Mouse (Mus musculus) c-Kit-positive CD71-positive TER-119-positive erythroid progenitor cells, embryonic 14.5 days (primary cell): ENCODE results near the gene Chchd4.

ENCODE experiments used
- DNase-seq: peaks from one replicate; pipeline ENCODE4 v3.0.0-alpha.2; 2013; ENCODE audit warnings: low spot score

Chchd4 gene

GRCm38 (mm10) chr6:91472868-91473804 lies at the start of gene Chchd4, which contains the start of gene Tmem43:
Gene Chchd4, minus strand, starts transcription at chr6:91473546.
Gene Tmem43, plus strand, starts transcription at chr6:91473703.
- DNase-seq = peak; percentile 99

GRCm38 (mm10) chr6:91522816-91523215 lies 49.5 kb upstream of the Chchd4 start:
- DNase-seq = no peak

- DNase-seq = no peak
These were observed 45.2 kb upstream of the Chchd4 start for GRCm38 (mm10) chr6:91518454-91519020.

GRCm38 (mm10) chr6:91515545-91516449 lies 42.5 kb upstream of the Chchd4 start, which contains the start of the genes Xpc and Lsm3:
Gene Xpc, minus strand, starts transcription at chr6:91515888.
Gene Lsm3, plus strand, starts transcription at chr6:91515928.
- peak; percentile 96 for DNase-seq

GRCm38 (mm10) chr6:91514737-91515362 lies 41.5 kb upstream of the Chchd4 start:
- peak; percentile 19 for DNase-seq

- no peak for DNase-seq
These were observed 40.8 kb upstream of the Chchd4 start for GRCm38 (mm10) chr6:91514135-91514534.

- no peak for DNase-seq
These were observed 36.9 kb upstream of the Chchd4 start for GRCm38 (mm10) chr6:91510211-91510610.

- DNase-seq = peak; percentile 58
These were observed 36.0 kb upstream of the Chchd4 start for GRCm38 (mm10) chr6:91509326-91509725.

GRCm38 (mm10) chr6:91508041-91508440 lies 34.7 kb upstream of the Chchd4 start:
- DNase-seq = no peak

GRCm38 (mm10) chr6:91506036-91506435 lies 32.7 kb upstream of the Chchd4 start:
- DNase-seq = no peak

- DNase-seq = no peak
These were observed 30.0 kb upstream of the Chchd4 start for GRCm38 (mm10) chr6:91503302-91503701.

GRCm38 (mm10) chr6:91494526-91494925 lies 21.2 kb upstream of the Chchd4 start:
- no peak for DNase-seq

GRCm38 (mm10) chr6:91493053-91493452 lies 19.7 kb upstream of the Chchd4 start:
- DNase-seq = no peak

GRCm38 (mm10) chr6:91491004-91491403 lies 17.7 kb upstream of the Chchd4 start:
- DNase-seq = no peak

- no peak for DNase-seq
These were observed 16.5 kb upstream of the Chchd4 start for GRCm38 (mm10) chr6:91489872-91490271.

- no peak for DNase-seq
These were observed 15.3 kb upstream of the Chchd4 start for GRCm38 (mm10) chr6:91488496-91489212.

- no peak for DNase-seq
These were observed 13.5 kb upstream of the Chchd4 start for GRCm38 (mm10) chr6:91486736-91487453.

GRCm38 (mm10) chr6:91483371-91483770 lies 10.0 kb upstream of the Chchd4 start:
- no peak for DNase-seq

- DNase-seq = no peak
These were observed 3.2 kb upstream of the Chchd4 start for GRCm38 (mm10) chr6:91476541-91476940.
